Mouse (Mus musculus) megakaryocyte, embryonic 14.5 days (primary cell): ENCODE results near the gene Evi5l.

ENCODE experiments used
- FLI1 ChIP-seq: IDR thresholded peaks from 2 replicates; pipeline ENCODE4 v1.6.1; 2012; ENCODE audit warnings: low read length, inconsistent platforms, mixed read lengths
- GATA1 ChIP-seq: IDR thresholded peaks from 3 replicates; pipeline ENCODE4 v1.6.1; 2012; ENCODE audit warnings: mixed read lengths, low read length, inconsistent platforms, borderline replicate concordance

DNA sequence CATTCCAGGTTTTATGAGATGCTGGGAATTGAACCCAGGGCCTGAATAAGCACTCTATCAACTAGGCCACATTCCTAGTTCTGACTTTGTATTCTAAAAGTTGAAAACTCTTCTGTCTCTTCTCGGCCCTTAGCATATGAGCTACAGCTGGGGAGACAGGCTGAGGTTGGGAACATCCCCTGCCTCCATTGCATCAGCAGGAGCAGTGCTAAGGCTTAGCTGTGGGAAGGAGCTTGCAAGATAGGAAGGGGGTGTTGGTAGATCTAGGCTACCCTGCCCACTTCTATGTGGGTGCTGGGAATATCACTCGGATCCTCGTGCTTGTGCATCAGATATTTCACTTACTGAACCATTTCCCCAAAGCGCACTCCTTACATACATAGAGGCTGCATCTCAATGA, 61.6 kb downstream of the Evi5l start:
- no peak for TF ChIP-seq FLI1
- TF ChIP-seq GATA1: no peak
